Mouse (Mus musculus) adipocyte (in vitro differentiated cells): Measurements from ENCODE around the gene Slc39a5.

Source experiments
- DNase-seq: peaks from one replicate; pipeline ENCODE4 v3.0.0-alpha.2; 2016; ENCODE audit warnings: low spot score

Gene Slc39a5

GRCm38 (mm10) chr10:128401056-128401455 is at the start of gene Slc39a5:
Slc39a5 (minus strand) TSS chr10:128401229.
- no peak for DNase-seq

- no peak for DNase-seq
Observed at GRCm38 (mm10) chr10:128445407-128445806, 44.4 kb upstream of the Slc39a5 start.

- no peak for DNase-seq
Observed at GRCm38 (mm10) chr10:128444354-128444753, 43.3 kb upstream of the Slc39a5 start.

- no peak for DNase-seq
Observed at GRCm38 (mm10) chr10:128442718-128443117, 41.7 kb upstream of the Slc39a5 start.

- no peak for DNase-seq
Observed at GRCm38 (mm10) chr10:128441324-128442119, 40.5 kb upstream of the Slc39a5 start.

GRCm38 (mm10) chr10:128440407-128440806 is 39.4 kb upstream of the Slc39a5 start:
- DNase-seq = peak; percentile 58

GRCm38 (mm10) chr10:128438675-128439279 is 37.7 kb upstream of the Slc39a5 start:
- no peak for DNase-seq

- no peak for DNase-seq
Observed at GRCm38 (mm10) chr10:128436376-128436775, 35.3 kb upstream of the Slc39a5 start.

GRCm38 (mm10) chr10:128435873-128436272 is 34.8 kb upstream of the Slc39a5 start:
- DNase-seq = no peak

- peak; percentile 96 for DNase-seq
Observed at GRCm38 (mm10) chr10:128435186-128435823, 34.3 kb upstream of the Slc39a5 start.

GRCm38 (mm10) chr10:128434681-128435080 is 33.7 kb upstream of the Slc39a5 start:
- no peak for DNase-seq

- DNase-seq = no peak
Observed at GRCm38 (mm10) chr10:128433417-128433816, 32.4 kb upstream of the Slc39a5 start.

GRCm38 (mm10) chr10:128429454-128429853 is 28.4 kb upstream of the Slc39a5 start:
- no peak for DNase-seq

- no peak for DNase-seq
Observed at GRCm38 (mm10) chr10:128429052-128429451, 28.0 kb upstream of the Slc39a5 start.

- DNase-seq = no peak
Observed at GRCm38 (mm10) chr10:128425260-128425659, 24.2 kb upstream of the Slc39a5 start.

- DNase-seq = no peak
Observed at GRCm38 (mm10) chr10:128424604-128425003, 23.6 kb upstream of the Slc39a5 start.

- DNase-seq = no peak
Observed at GRCm38 (mm10) chr10:128422426-128422825, 21.4 kb upstream of the Slc39a5 start.

GRCm38 (mm10) chr10:128414848-128415247 is 13.8 kb upstream of the Slc39a5 start:
- no peak for DNase-seq

GRCm38 (mm10) chr10:128413076-128413475 is 12.0 kb upstream of the Slc39a5 start:
- DNase-seq = no peak

GRCm38 (mm10) chr10:128412558-128412957 is 11.5 kb upstream of the Slc39a5 start:
- DNase-seq = no peak

- peak; percentile 53 for DNase-seq
Observed at GRCm38 (mm10) chr10:128412055-128412381, 11.0 kb upstream of the Slc39a5 start.

GRCm38 (mm10) chr10:128411211-128412054 is 10.4 kb upstream of the Slc39a5 start, which contains the start of the genes Nabp2 and Rnf41:
Nabp2 (minus strand) TSS chr10:128411492.
Rnf41 (plus strand) TSS chr10:128411657.
- peak; percentile 96 for DNase-seq
